Mouse (Mus musculus) kidney, adult 18-20 months (tissue): ENCODE results near the gene 0610037L13Rik.

Source experiments
- DNase-seq: peaks from one replicate; pipeline ENCODE4 v3.0.0; 2021

0610037L13Rik gene

GRCm38 (mm10) chr4:107921152-107921695, 31.6 kb downstream of the 0610037L13Rik start:
- DNase-seq = peak; percentile 62

- peak; percentile 63 for DNase-seq
Observed at GRCm38 (mm10) chr4:107921952-107922351, 32.3 kb downstream of the 0610037L13Rik start.

- DNase-seq = peak; percentile 98
Observed at GRCm38 (mm10) chr4:107923145-107923802, 33.7 kb downstream of the 0610037L13Rik start, which contains the start of gene Cpt2. Cpt2 (minus strand) TSS chr4:107923610.

GRCm38 (mm10) chr4:107923803-107924194, 34.2 kb downstream of the 0610037L13Rik start:
- no peak for DNase-seq

GRCm38 (mm10) chr4:107928269-107928668, 38.7 kb downstream of the 0610037L13Rik start:
- no peak for DNase-seq

GRCm38 (mm10) chr4:107928726-107929125, 39.1 kb downstream of the 0610037L13Rik start:
- no peak for DNase-seq

- DNase-seq = no peak
Observed at GRCm38 (mm10) chr4:107931453-107931852, 41.8 kb downstream of the 0610037L13Rik start.

GRCm38 (mm10) chr4:107933239-107933638, 43.6 kb downstream of the 0610037L13Rik start:
- DNase-seq = no peak

GRCm38 (mm10) chr4:107935254-107935653, 45.6 kb downstream of the 0610037L13Rik start:
- no peak for DNase-seq

- DNase-seq = peak; percentile 69
Observed at GRCm38 (mm10) chr4:107937338-107937737, 47.7 kb downstream of the 0610037L13Rik start.

- DNase-seq = no peak
Observed at GRCm38 (mm10) chr4:107938124-107938523, 48.5 kb downstream of the 0610037L13Rik start.

GRCm38 (mm10) chr4:107942741-107943140, 53.1 kb downstream of the 0610037L13Rik start:
- DNase-seq = no peak

GRCm38 (mm10) chr4:107944141-107944540, 54.5 kb downstream of the 0610037L13Rik start:
- DNase-seq = no peak
